Mouse (Mus musculus): ENCODE measurements around the gene Ccdc34.

Gene Ccdc34

DNA sequence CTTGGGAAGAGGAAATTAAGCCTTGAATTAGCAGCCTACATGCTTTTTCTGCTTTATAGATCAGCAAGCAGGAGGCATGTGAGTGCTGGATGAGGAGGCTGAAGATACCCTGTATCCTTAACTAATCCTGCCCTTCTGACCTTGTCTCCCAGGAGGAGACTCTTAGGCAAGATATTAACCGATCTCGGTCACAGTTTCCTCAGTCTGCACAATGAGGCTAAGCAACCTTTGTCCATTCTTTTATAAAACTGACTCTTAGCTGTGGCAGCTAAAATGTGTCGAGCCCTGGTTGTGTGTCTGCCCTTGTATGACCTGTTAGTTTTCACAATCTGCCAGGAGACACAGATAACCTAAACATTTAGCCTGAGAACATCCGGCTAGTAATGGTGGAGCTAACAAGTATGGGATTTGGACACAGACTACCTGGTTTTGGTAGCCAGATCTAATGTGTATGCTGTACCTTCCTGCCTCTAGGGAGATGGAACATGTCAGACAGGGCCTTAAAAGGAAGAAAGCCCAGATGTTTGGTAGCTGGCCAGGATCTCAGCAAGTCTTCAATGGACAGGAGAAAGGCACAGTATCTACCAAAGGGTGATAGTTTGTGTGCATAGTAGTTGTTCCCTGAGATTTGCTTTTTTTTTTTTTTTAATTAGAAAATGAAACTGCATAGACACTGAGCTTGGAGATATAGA, 165.3 kb downstream of the Ccdc34 start:
- DNase-seq: no peak

DNA sequence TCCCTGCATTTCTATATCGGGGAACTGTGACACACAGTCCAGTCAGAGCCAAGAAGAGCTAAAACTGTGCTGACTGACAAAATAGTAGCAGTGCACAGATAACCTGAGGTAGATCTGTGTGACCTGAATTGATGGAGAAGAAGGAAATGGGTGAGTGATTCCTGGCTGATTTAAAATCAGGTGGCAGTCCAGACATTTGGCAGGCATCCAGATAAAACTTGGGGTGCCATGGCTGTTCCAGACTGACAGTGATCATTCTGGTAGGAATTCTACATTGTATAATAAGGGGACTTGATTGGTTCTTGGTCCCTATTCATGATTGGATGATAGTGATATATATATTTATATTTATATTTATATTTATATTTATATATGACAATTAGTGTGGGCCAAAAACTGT, 166.5 kb downstream of the Ccdc34 start:
- DNase-seq: no peak

DNA sequence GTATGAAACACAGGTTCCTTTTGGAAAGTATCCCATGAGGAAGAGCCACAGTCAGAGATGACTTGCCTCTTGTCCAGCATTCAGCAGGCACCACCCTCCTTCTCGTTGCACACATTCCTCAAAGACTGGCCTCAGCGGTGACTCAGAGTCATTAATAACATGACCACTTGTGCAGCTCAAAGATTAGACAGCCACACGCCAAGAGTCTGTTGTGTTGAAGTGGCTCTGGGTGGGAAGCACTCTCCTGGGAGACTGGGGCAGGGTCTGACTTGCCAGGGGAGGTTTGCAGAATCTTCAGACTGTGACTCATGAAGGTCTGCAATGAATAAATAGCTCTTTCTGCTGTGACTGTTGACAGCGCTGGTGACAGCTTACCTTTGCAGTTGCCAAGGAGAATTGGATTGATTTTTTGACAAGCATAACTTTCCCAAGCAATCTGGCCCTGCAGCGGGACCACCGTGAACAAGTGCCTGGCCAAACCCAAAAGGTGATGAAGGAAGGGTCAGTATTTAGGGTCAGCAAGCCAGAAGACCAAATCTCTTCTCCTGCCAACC, 168.9 kb downstream of the Ccdc34 start:
- DNase-seq: no peak

DNA sequence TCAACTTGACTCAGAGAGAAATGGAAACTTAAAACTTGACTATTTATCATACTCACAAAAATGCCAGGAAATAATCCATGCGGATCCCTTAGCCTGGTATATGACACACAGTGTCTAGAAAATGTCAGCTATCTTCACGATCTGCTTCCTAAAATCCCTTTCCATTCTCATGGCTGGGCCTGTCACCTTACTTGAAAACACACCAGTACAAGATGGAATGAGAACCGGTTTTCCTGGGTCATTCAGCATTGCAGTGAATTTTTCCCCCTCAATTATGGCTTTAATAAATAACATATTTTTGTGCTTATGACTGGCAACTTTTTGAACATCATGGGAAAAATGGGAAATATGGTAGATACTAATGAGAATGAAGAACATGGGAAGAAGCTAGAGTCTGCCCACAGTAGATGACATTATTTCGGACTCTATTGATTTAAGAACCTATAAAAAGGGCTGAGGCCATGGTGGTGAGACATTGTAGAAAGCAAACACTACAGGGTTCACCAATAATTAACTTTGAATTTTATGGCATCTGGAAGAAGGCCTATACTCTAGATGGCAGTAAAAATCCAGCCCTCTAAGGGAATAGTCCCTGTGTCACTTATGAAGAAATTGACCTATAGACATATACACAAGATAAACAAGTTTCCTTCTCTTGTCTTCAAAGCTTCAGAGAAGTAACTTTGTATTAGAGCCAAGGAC, 171.2 kb downstream of the Ccdc34 start:
- no peak for DNase-seq

DNA sequence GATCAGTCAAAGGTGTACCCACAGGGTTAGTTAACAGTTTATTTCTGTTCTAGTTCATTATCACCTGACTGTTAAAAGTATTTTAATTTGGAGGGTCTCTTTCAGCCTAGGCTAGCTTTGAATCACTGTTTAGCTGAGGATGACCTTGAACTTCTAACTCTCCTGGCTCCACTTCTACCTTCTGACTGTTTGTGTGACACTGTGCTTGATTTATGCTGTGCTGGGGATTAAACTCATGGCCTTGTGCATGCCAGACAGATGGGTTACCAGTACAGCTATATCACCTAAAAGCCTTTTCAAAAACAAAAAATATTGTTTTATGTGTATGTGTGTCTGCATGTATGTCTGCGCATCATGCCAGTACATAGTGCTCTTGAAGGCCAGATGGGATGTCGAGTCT, 172.8 kb downstream of the Ccdc34 start:
- DNase-seq: no peak

DNA sequence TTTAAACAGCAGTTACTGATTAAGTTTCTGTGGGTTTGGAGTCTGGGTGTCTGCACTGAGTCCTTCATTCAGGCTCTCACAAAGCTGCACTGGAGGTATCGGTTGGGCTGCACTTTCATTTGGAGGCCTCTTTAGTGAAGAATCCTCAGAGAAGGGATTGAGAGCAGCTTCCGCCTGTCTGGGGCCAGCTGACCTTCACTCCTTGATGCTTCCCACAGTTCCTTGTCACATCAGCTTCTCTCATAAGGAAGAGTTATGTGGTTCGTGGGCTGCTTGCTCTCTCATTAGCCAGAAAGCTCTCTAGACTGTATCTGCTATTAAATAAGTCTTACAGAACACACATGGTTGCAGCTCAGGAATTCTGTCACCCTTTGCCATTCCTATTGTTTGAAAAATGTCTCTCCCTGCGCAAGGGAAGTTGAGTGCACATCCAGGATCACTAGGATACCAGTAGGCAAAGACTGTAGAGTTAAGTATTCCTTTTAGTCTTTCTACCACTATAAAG, 173.6 kb downstream of the Ccdc34 start:
- no peak for DNase-seq

DNA sequence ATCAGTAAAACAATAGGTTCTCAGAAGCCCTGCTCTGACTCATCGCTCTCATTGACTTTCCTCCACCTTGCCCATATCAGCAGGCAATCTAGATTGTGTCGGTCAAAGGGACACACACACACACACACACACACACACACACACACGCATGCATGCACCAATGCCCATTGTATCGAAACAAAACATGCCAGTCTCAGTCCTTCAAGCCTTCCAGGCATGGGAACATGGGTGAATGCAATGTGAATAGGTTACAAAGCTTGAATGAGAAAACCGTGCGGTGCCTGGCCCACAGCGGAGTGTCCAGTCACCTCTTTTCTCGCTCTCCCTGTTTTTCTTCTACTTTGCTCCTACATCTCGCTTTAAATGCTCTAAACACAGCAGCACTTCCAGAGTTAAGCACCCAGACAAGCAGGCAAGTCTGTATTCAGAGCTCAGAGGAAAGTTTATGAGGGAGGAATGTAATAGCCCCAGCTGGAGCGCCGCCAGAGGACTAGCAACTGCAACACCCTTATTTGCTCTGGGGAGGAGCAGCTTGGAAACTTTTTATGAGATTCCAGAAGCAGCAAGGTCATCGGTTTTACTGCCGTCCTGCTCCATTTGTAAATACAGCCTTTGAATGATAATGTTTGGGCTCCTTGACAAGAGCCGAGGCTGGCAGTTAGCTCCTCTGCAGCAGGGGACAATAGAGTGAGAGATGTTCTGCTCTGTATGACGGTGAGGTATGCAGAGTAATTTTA, 174.5 kb downstream of the Ccdc34 start:
- DNase-seq: no peak

DNA sequence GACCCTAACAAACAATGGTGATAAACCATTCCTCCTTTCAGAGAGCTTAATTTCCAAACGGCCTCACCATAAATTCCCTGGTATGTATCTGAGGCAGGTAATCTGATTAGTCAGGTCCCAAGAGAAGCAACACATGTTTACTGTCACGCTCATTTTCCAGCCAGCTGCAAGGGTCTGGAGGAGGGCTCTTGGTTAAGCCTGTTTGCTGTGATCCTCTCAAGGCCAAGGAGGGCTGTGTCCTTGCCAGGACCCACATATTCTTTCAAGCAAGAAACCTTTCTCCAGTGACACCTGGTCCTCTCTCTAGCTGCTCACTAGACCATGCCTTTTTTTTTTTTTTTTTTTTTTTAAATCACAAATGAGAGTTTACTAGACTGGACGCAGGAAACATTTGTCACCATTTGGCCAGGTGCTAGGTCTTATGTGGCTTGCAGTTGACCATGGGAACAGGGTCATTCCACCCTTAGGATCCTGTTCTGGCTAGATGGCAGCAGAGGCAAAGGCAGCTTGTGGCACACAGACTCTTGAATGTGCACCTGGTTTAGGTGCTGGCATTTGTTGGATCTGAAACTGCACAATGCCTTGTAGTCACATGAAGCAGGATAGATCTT, 175.2 kb downstream of the Ccdc34 start:
- no peak for DNase-seq

DNA sequence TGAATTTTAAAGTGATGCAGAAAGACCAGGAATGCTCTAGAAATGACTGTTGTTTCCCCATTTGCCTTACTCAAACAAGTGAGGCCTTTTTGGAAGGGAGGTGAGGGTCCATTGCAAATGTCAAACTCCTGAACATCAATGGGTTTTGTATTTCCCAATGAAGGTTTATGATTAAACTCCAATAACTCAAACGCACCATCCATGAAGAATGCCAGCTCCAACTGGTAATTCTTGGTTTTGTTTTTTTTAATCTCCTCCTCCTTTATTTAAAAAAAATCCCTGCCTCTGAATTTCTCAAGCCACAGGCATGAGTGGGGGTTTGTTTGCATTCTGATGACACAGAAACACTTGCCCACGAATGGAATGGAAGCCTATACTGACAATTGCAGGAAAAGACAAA, 178.9 kb downstream of the Ccdc34 start:
- no peak for DNase-seq

DNA sequence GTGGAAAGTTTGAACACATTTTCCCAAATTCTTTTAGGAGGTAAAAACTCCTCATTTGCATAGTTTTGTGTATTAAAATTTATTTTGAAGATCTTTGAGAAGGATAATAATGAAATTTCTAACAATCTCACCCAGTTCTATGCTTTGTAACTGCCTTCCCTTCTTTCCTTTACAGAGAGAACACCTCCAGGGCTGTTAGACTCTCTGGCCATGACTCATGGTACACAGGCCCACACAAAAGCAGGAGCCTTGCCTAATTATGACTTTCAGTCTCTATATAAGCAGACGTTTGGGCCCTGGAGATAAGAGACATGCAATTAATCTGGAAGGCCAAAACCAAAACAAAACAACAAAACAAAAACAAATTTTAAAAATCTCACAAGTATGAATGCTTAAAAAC, 182.0 kb downstream of the Ccdc34 start:
- no peak for DNase-seq

DNA sequence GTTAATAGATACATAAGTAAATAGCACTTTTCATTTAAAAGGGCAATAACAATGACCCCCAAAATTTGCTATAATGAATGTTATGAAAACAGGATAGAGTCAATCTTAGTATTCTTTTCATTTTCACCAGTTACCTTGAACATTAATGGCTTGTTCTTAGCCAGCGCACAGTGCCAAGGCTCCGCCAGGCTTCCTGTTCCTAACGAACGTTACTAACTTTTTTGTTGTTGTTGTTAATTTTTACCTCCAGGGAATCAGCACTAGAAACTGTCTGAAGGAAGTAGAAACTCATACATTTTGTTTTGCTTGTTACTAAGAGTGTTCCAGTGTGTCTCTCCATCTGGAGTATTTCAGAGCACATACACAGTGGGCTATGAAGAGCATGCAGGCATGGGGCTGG, 184.2 kb downstream of the Ccdc34 start:
- DNase-seq: no peak

DNA sequence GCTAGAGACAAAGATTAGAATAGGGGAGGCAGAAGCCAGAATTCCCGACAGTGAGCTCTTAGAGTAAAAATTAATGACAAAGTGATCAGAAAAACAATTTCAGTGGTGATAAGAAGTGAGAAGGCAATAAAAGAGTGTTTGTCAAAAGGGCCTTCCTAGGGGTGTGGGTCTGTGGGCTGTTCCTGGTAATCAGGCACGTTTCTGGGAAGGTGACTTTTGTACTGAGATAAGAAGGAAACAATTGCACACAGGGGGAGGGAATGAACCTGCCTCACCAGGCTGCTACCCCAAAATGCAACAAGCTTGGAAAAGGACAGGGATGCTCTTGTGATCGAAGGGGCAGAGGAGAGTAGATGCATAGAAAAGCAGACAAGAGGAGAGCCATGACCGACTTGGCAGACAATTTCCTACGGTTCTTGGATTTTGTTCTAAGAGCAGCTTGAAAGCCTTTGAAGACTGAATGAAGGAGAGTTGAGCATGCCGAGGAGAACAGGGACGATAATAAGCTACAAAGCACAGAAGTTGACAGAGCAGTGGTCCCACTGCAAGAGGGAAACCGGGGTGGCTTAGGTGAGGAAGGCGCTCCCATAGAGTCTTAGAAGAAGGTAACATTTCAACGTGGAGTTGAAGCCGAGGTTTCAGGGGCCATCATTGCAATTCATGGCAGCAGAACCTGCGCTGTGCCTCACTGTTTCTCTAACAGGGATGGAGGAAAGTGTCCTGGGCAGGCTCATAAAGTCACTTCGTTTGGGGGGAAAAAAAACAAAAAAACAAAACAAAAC, 185.3 kb downstream of the Ccdc34 start:
- no peak for DNase-seq

DNA sequence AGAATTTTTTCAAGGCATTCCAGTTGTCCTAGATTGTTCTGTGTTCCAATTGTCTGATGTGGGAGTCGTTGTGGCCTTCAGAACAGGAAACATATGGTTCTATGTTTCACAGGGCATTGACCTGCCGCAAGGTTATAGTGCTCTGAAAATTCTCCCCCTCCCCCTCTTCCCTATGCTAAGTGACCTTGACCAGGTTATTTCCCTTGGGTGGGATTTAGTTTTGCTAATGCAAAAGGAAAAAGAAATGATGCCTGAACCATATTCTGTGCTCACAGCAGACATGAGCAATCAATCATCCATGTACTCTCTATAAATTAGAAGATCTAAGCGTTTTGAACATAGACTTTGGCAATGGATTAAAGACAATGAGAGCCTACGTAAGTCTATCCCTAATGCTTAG, 186.6 kb downstream of the Ccdc34 start:
- DNase-seq: no peak

DNA sequence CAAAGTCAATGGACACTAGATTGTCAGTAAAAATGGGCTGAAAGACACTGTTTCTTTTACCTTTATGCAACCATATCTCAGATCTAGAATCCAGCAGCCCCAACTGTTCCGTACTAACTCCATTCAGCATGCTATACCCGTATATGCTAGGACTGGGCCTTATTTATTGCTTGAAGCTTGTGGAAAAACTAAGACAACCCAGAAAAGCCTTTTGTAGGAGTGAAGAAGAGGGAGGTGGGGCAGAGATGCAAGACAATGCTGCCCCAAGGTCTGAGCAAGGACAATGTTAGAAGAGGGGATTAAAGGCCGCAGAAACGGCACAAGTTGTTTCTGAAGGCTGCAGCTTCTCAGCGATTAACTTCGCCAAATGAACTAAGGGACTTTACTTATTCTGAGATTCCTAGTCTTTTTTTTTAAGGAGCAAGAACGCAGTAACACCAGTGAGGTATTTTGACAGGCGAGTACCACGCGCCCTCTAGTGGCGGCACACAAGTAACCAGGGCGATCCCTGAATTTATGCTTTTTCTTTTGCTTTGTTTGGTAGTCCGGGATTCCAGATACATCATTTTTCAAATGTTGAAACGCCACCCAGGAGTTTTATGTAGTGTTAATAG, 187.2 kb downstream of the Ccdc34 start:
- DNase-seq: peak; percentile 19

DNA sequence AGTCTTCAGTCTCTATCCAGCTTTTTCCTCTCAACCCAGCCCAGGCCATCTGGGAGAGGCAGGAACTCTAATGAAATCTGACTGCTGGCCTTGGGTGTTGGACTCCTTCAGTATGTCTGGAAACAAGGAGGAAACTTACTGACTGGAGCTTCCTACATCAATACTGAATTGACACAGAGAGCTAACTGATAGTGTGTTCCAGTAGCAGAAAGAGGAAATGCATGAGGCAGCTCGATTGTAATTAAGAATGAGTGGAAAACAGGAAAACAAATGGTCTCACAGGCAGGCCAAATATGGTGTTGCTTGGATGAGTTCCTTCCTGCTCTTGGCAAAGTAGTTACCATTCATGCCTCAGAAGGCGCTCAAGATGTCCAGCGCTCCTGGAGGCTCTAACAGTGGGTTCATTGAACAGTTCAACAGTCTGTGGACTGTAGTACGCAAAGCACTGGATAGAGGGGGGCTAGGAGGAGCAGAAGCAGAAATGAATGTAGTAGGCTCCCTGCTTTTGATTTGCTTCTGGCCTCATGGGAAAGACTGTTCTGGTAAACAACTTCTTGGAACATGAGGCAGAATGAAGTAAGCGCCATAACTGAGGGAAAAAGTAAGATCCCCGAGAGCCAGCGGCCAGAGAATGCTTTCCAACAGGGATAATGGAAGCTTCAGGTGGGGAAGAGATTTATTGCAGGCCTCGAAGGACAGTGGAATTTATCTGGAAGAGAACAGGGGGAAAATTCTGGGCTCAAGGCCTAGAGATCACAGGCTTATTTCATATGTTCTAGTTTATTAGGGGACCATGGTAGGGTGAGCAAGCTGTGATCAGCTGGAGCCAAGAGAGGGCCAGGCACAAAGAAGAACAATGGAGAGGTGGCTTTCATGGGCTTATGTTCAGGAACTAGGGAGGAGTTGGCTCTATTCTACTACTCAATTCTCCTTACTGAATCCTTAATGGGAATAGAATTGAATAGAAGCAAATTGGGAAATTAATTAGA, 193.2 kb downstream of the Ccdc34 start:
- DNase-seq: no peak

DNA sequence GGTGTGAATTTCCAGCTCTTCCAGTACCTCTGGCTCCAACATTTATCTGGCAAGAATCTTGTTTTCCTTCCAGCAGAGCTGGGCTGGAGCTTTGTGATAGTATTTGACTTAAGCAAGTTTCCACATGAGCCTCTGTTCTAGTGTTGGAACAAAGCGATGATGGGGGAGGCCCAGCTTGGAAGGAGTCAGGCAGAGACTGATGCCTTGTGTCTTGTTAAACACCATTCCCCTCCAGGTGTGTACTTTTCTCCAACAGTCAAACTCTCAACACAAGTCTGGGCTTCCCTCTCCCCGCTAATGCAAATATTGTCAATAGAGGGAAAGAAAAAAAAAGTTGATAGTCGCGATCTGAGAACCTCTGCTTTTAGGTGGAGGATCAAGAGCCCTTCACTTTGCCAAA, 196.7 kb downstream of the Ccdc34 start:
- no peak for DNase-seq

DNA sequence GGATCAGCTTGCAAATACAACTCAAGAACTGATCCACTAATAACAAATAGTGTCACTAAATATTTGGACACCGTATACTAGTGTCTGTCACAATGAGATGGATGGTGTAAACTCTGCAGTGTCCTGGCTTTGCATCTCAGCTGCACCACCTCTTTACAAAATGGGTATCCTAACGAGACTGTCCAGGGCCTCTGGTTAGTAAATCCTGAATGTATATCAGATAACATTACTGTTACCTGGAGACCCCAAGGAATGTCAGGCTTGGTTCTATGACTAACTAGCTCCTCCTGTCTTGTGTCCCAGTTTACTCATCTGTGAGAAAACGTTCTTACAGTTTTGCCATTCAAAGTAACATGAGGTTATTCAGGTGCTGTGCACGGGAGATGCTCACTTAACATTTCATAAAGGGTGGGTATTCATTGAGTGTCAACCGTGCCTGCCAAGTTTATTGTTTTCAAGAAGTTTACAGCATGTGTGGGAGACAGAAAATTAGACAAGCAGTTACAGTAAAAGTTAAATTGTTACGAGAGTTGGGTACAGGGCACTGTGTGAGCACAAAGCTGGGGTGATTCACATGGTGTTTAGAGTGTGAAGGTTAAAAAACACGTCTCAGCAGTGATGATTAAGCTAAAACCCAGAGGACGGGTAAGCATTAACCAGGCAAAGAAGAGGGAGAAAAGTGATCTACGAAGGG, 197.5 kb downstream of the Ccdc34 start:
- DNase-seq: no peak

DNA sequence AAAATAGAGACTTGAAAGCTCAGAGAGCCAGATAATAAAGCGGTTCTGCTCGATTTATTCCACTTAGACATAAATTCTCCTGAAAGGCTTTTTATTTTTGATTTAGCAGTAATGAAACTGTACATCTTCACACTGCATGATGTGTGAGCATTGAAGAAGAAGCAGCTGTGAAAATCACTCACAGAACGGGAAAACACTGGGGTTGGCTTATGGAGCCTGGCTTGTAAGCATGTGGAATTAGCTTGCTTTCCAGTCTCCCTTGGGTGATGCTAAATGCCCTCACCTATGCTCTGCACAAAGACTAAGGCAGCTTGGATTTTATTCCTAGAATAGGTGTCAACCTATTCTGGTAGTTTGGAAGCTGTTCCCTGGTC, 198.1 kb downstream of the Ccdc34 start:
- no peak for DNase-seq

DNA sequence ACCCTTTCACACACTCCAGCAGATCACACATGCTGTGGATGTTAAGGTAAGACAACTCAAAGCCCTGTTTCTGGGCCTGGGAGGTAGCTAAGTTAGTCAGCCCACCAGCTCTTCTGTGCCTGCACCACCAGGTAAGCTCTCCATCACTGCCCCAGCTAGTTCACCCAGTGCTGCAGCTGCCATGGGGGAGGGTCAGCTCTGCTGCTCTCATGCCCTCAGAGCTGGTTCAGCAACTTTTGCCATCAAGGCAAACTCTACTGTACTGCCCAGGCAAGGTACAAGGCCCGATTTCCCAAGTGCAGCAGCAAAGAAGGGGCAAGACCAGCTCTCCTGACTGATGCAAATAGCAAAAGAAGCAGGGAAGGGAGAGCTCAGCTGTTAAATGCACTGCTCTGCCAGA, 202.9 kb downstream of the Ccdc34 start:
- DNase-seq: no peak

DNA sequence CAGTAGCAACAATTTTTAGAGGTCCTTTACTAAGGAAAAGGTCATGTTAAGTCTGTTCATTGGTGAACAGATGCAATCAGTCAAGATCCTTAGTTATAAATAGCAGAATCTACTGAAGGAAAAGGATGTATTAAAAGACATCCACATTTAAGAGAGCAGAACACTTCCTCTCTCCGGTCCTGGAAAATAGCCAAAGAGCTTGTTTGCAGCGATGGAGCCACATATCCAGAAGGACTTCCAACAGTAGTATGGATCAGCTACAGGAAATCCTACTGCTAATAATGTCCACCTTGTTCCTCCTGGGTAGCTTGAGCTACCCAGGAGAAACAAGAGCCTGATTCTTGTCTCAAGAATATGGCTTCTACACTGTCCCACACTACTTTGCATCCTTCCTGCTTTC, 205.2 kb downstream of the Ccdc34 start:
- DNase-seq: no peak
